ENCODE assay signal across 8 mouse cellular contexts in genomic region chr17:71662751-71663250, GRCm38 (mm10). TPM values are rescaled to one million over a fixed set of nuclear protein-coding genes. Genes with fewer than 3 reads are reported as not detected.
DNase-seq lines count a peak whose midpoint lies in the region; ATAC-seq lines count a peak whose summit lies in the region.

No protein-coding gene starts in this region.

- peak overlapping the region; percentile 25 for H3K4me3 ChIP-seq in hindbrain, embryonic 14.5 days (replicated peaks; ENCODE audit: low read length)

- H3K9me3 ChIP-seq in hindbrain, embryonic 14.5 days (ENCODE audit: control insufficient read depth, low read length) = no peaks in the 10 kb centered on the region

- peak overlapping the region; percentile 65 for H3K4me2 ChIP-seq in hindbrain, embryonic 14.5 days (replicated peaks)

- peak; percentile 87 for ATAC-seq in hindbrain, embryonic 14.5 days (ENCODE audit: low FRiP score)

- peaks cover 19% of the 10 kb centered on the region for H3K36me3 ChIP-seq in hindbrain, embryonic 14.5 days (replicated peaks; ENCODE audit: control insufficient read depth, insufficient read depth)

- H3K27ac ChIP-seq in hindbrain, embryonic 14.5 days = no peak overlapping the region

- no peaks in the 10 kb centered on the region for H3K27me3 ChIP-seq in hindbrain, embryonic 14.5 days (ENCODE audit: control insufficient read depth, insufficient read depth, low read length)

- no peaks in the 10 kb centered on the region for H3K4me1 ChIP-seq in hindbrain, embryonic 14.5 days (replicated peaks; ENCODE audit: control insufficient read depth, insufficient read depth, low read length)

- 10% methylated on average over 21 of the region's 21 CpGs for WGBS in hindbrain, embryonic 14.5 days

- peak overlapping the region; percentile 24; the same call in 1 of the 2 replicates for H3K9ac ChIP-seq in hindbrain, embryonic 14.5 days

- peak; percentile 84 for DNase-seq in MN1 (ENCODE audit: low spot score)
- DNase-seq in cerebellum, adult 9-10 months = peak; percentile 65
- DNase-seq in frontal cortex, postnatal 14 days (ENCODE audit: low spot score in 2 of 2) = peak; percentile 57 to 69
- peak; percentile 91 for DNase-seq in hindbrain, embryonic 14.5 days (ENCODE audit: low spot score)
- DNase-seq in layer of hippocampus, postnatal 25 days (ENCODE audit: extremely low spot score in 1 of 2, low spot score in 1 of 2) = peak; percentile 55 to 67
- peak; percentile 78 for DNase-seq in lung, postnatal 14 days
- DNase-seq in retina, adult 2 months (ENCODE audit: low read depth, low spot score) = peak; percentile 61
- peak; percentile 33 for DNase-seq in urinary bladder, adult 2 months (ENCODE audit: low spot score)

RNA-seq across cellular contexts. Expression of gene Togaram2, which starts 10.3 kb away (rescaled TPM):
- 1.0 TPM in 2 replicates for polyA plus RNA-seq in hindbrain, embryonic 14.5 days (2014; fragmentation: Nextera tagmentation; extraction: Ambion mirVana)
- total RNA-seq in layer of hippocampus, postnatal 25 days (2021) = 1 to 10 TPM; 1.2 to 1.8 TPM
- 0.33 and 0.34 TPM in 2 replicates for polyA plus RNA-seq in urinary bladder, adult 2 months (2012; rRNA removed)

RNA-seq across cellular contexts. Expression of gene Wdr43, which starts 47.1 kb away (rescaled TPM):
- 50.3 and 50.9 TPM in 2 replicates for polyA plus RNA-seq in hindbrain, embryonic 14.5 days (2014; fragmentation: Nextera tagmentation; extraction: Ambion mirVana)
- 10 to 100 TPM; 24.9 to 26.7 TPM for total RNA-seq in layer of hippocampus, postnatal 25 days (2021)
- 23.5 and 29.3 TPM in 2 replicates for polyA plus RNA-seq in urinary bladder, adult 2 months (2012; rRNA removed)

Comparison
In these comparisons a context has a peak if more than half of its experiments do, and no peak if none do; other contexts are left out.
1. DNase-seq: peak in every context shown above with its lines; median percentile 91 in hindbrain, embryonic 14.5 days; 84 in MN1; 78 in lung, postnatal 14 days; 65 in cerebellum, adult 9-10 months; 63 in frontal cortex, postnatal 14 days; 61 in layer of hippocampus, postnatal 25 days; 61 in retina, adult 2 months; 33 in urinary bladder, adult 2 months.